In the genomic region with DNA sequence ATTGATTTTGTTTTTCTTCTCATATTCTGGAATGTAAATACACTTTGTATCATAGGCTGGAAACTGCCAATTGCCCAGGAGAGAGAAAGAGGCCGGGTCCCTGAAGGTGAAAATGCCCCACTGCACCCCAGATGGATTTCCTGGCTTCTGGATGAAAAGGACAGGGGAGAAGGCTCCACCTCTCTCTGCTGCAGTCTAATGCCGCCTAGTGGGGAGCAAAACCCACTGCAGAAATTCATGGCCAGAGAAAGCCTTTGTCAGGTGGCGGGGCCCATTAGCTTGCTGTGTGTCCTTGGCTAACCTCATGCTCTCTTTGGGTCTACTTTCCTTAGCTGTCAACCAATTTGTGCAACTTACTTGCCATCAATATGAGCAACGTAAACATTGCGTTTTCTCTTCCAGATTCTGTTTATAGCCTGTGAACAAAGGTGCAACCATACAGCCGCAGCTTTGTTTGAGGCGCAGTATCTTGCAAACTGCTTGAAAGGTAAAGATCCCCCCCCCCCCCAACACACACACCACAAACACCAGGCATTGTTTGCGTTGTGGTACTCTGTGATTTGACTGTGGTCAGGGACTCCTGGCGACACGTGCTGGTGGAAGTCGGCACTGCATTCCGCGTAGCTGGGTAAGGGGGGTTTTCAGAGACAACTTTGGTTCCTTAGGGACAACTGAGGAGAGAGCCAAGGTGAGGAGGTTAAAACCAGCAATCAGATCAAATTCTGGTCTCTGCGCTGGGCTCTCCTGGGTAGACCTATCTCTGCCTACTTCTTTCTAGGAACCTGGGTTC, we compare ENCODE assay signal across 8 mouse cellular contexts. TPM values are rescaled to one million over a fixed set of nuclear protein-coding genes. Genes with fewer than 3 reads are reported as not detected.
DNase-seq lines count a peak whose midpoint lies in the region; ATAC-seq and TF ChIP-seq lines count a peak whose summit lies in the region.

No protein-coding gene starts in this region.

- DNase-seq in heart, adult 11 months, result peak; percentile 94
- no peak for DNase-seq in heart, embryonic 10.5 days (ENCODE audit: low spot score)
- DNase-seq in thymus, adult 2 months, result peak; percentile 63
- no peak for DNase-seq in thymus, adult 18-20 months
- DNase-seq in layer of hippocampus, adult 11-12 months (ENCODE audit: low spot score), result no peak
- DNase-seq in ovary, adult 18-20 months (ENCODE audit: low spot score), result no peak

- TF ChIP-seq POLR2A in thymus, adult 2 months (IDR thresholded peaks at IDR 0.05; ENCODE audit: control insufficient read depth, extremely low read depth, insufficient read depth, low read length, poor library complexity), result no peak
- no peak for TF ChIP-seq POLR2A in small intestine, adult 2 months (IDR thresholded peaks at IDR 0.05; ENCODE audit: low read depth, low read length)

- H3K27me3 ChIP-seq in heart, embryonic 10.5 days (ENCODE audit: insufficient read depth, poor library complexity, severe bottlenecking), result peaks cover 7% of the 10 kb centered on the region; the same call in 1 of the 2 replicates
- no peaks in the 10 kb centered on the region for H3K27me3 ChIP-seq in thymus, adult 2 months (ENCODE audit: control insufficient read depth, insufficient read depth, low read length)
- H3K27me3 ChIP-seq in small intestine, adult 2 months (ENCODE audit: control insufficient read depth, insufficient read depth, low read length), result no peaks in the 10 kb centered on the region

- TF ChIP-seq CTCF in thymus, adult 2 months (IDR thresholded peaks at IDR 0.05; ENCODE audit: borderline replicate concordance, control insufficient read depth, extremely low read depth, insufficient read depth, low read length, poor library complexity), result peak; percentile 43; the same call in 1 of the 2 replicates
- peak; percentile 76; the same call in 1 of the 2 replicates for TF ChIP-seq CTCF in small intestine, adult 2 months (IDR thresholded peaks at IDR 0.05; ENCODE audit: extremely low read depth, insufficient read length, insufficient replicate concordance, low read depth, low read length)

- no peak overlapping the region for H3K4me3 ChIP-seq in heart, embryonic 10.5 days
- H3K4me3 ChIP-seq in thymus, adult 2 months (ENCODE audit: control insufficient read depth, insufficient read depth, low read length), result no peak overlapping the region
- H3K4me3 ChIP-seq in small intestine, adult 2 months (ENCODE audit: low read depth, low read length), result no peak overlapping the region

- no peaks in the 10 kb centered on the region for H3K36me3 ChIP-seq in heart, embryonic 10.5 days
- H3K36me3 ChIP-seq in thymus, adult 2 months (ENCODE audit: control insufficient read depth, insufficient read depth, low read length), result no peaks in the 10 kb centered on the region
- H3K36me3 ChIP-seq in small intestine, adult 2 months (ENCODE audit: control insufficient read depth, insufficient read depth, low read length), result no peaks in the 10 kb centered on the region

- peak; percentile 37; the same call in 1 of the 2 replicates for ATAC-seq in erythroid progenitor cell, adult 5-6 weeks (replicated peaks; ENCODE audit: low FRiP score, poor library complexity, severe bottlenecking)

- no peaks in the 10 kb centered on the region for H3K9me3 ChIP-seq in heart, embryonic 10.5 days

- peaks cover 28% of the 10 kb centered on the region for H3K4me1 ChIP-seq in heart, embryonic 10.5 days
- peaks cover 16% of the 10 kb centered on the region for H3K4me1 ChIP-seq in thymus, adult 2 months (replicated peaks; ENCODE audit: control insufficient read depth, insufficient read depth, low read length)
- H3K4me1 ChIP-seq in small intestine, adult 2 months (ENCODE audit: control insufficient read depth, insufficient read depth, insufficient read length, low read length), result peaks cover 17% of the 10 kb centered on the region

- WGBS in heart, embryonic 10.5 days, result 35% methylated on average over 14 of the region's 14 CpGs
- WGBS in thymus, adult 2 months, result 46% methylated on average over 14 of the region's 14 CpGs
- 40% methylated on average over 14 of the region's 14 CpGs for WGBS in small intestine, adult 2 months

- no peak overlapping the region for H3K27ac ChIP-seq in heart, embryonic 10.5 days
- no peak overlapping the region for H3K27ac ChIP-seq in thymus, adult 2 months (ENCODE audit: control insufficient read depth, insufficient read depth, low read length)
- no peak overlapping the region for H3K27ac ChIP-seq in small intestine, adult 2 months (ENCODE audit: insufficient read depth, low read depth, low read length)

RNA-seq across cellular contexts. Expression of gene Cebpb, which starts 13.4 kb away (rescaled TPM):
- polyA plus RNA-seq in heart, embryonic 10.5 days (2016; fragmentation: Nextera tagmentation; extraction: Ambion mirVana), result 4.2 TPM in 2 replicates
- 69.6 and 135 TPM in 2 replicates for polyA plus RNA-seq in thymus, adult 2 months (2012; rRNA removed)
- total RNA-seq in erythroid progenitor cell, adult 5-6 weeks (2015; ENCODE audit: low replicate concordance), result 6.3 and 6.5 TPM in 2 replicates
- 4.4 and 8.4 TPM in 2 replicates for total RNA-seq in erythroid progenitor cell, adult 5-6 weeks (2017; ENCODE audit: low replicate concordance)
- 194 and 386 TPM in 2 replicates for polyA plus RNA-seq in small intestine, adult 2 months (2012; rRNA removed)

RNA-seq across cellular contexts. Expression of gene Gm20431, which starts 14.0 kb away (rescaled TPM):
- 0.36 and 3.9 TPM in 2 replicates for polyA plus RNA-seq in heart, embryonic 10.5 days (2016; fragmentation: Nextera tagmentation; extraction: Ambion mirVana)
- 9.5 and 15.3 TPM in 2 replicates for polyA plus RNA-seq in thymus, adult 2 months (2012; rRNA removed)
- total RNA-seq in erythroid progenitor cell, adult 5-6 weeks (2015; ENCODE audit: low replicate concordance), result not detected in 2 replicates
- not detected in 2 replicates for total RNA-seq in erythroid progenitor cell, adult 5-6 weeks (2017; ENCODE audit: low replicate concordance)
- polyA plus RNA-seq in small intestine, adult 2 months (2012; rRNA removed), result 0.10 TPM in 1 of 2 replicates, not detected in the other

RNA-seq across cellular contexts. Expression of gene Tmem189, which starts 14.3 kb away (rescaled TPM):
- polyA plus RNA-seq in heart, embryonic 10.5 days (2016; fragmentation: Nextera tagmentation; extraction: Ambion mirVana), result 47.7 and 53.8 TPM in 2 replicates
- 209 and 215 TPM in 2 replicates for polyA plus RNA-seq in thymus, adult 2 months (2012; rRNA removed)
- total RNA-seq in erythroid progenitor cell, adult 5-6 weeks (2015; ENCODE audit: low replicate concordance), result 23.9 and 27.0 TPM in 2 replicates
- 16.9 and 19.5 TPM in 2 replicates for total RNA-seq in erythroid progenitor cell, adult 5-6 weeks (2017; ENCODE audit: low replicate concordance)
- 28.0 and 105 TPM in 2 replicates for polyA plus RNA-seq in small intestine, adult 2 months (2012; rRNA removed)

RNA-seq across cellular contexts. Expression of gene Ube2v1, which starts 43.4 kb away (rescaled TPM):
- polyA plus RNA-seq in heart, embryonic 10.5 days (2016; fragmentation: Nextera tagmentation; extraction: Ambion mirVana), result 312 and 332 TPM in 2 replicates
- polyA plus RNA-seq in thymus, adult 2 months (2012; rRNA removed), result 161 and 174 TPM in 2 replicates
- total RNA-seq in erythroid progenitor cell, adult 5-6 weeks (2015; ENCODE audit: low replicate concordance), result 186 and 189 TPM in 2 replicates
- 82.3 and 114 TPM in 2 replicates for total RNA-seq in erythroid progenitor cell, adult 5-6 weeks (2017; ENCODE audit: low replicate concordance)
- 58.0 and 89.8 TPM in 2 replicates for polyA plus RNA-seq in small intestine, adult 2 months (2012; rRNA removed)

Comparison
In these comparisons a context has a peak if more than half of its experiments do, and no peak if none do; other contexts are left out.
1. DNase-seq: peak in heart, adult 11 months (single experiment) and thymus, adult 2 months (single experiment); none in heart, embryonic 10.5 days (single experiment), thymus, adult 18-20 months (0 of 2), layer of hippocampus, adult 11-12 months (single experiment) and ovary, adult 18-20 months (single experiment).
2. RNA of gene Cebpb, which starts 13.4 kb away (polyA plus RNA-seq): 194 to 386 TPM in small intestine, adult 2 months and 69.6 to 135 TPM in thymus, adult 2 months; 4.2 TPM in heart, embryonic 10.5 days; every median in the first group is over 10 times any median in the second.